Mouse (Mus musculus): ENCODE results near the gene Ap1g1. TPM values are rescaled to one million over a fixed set of nuclear protein-coding genes. Genes with fewer than 3 reads are reported as not detected.
A peak's percentile ranks its signal among the peaks of the same experiment; 100 is the strongest.

Gene Ap1g1
- total RNA-seq (2014; rRNA removed) = 96.4 and 101 TPM in 2 replicates
- polyA plus RNA-seq (2015; fragmentation: Nextera tagmentation; extraction: Ambion mirVana) = 28.1 and 35.8 TPM in 2 replicates

GRCm38 (mm10) chr8:109778280-109778977 is at the start of gene Ap1g1:
Ap1g1 (plus strand) TSS chr8:109778554.
- peaks cover 14% of the 10 kb centered on the region for H3K4me1 ChIP-seq (ENCODE audit: insufficient read depth)
- no peaks in the 10 kb centered on the region for H3K36me3 ChIP-seq (ENCODE audit: insufficient read depth)
- H3K27ac ChIP-seq (ENCODE audit: low read depth, low read length) = peak within 1 kb of the TSS; percentile 99
- H3K9ac ChIP-seq = peak within 1 kb of the TSS; percentile 97
- DNase-seq = peak; percentile 99
- H3K9me3 ChIP-seq (ENCODE audit: low read length) = no peaks in the 10 kb centered on the region
- TF ChIP-seq CTCF (IDR thresholded peaks at IDR 0.05; ENCODE audit: low read depth) = no peak
- peak within 1 kb of the TSS; percentile 96 for H3K4me3 ChIP-seq (ENCODE audit: low read depth, low read length)
- under 1% methylated on average over 60 of the region's 64 CpGs for WGBS
- peak; percentile 100 for ATAC-seq
- peak within 1 kb of the TSS; percentile 91 for H3K4me2 ChIP-seq (ENCODE audit: low read depth)
- peaks cover 2% of the 10 kb centered on the region; the same call in 1 of the 2 replicates for H3K27me3 ChIP-seq (ENCODE audit: insufficient read depth, low read length)

GRCm38 (mm10) chr8:109731012-109731411 is 47.3 kb upstream of the Ap1g1 start:
- no peaks in the 10 kb centered on the region for H3K27me3 ChIP-seq (ENCODE audit: insufficient read depth, low read length)
- DNase-seq (no peak), ATAC-seq (no peak)
- H3K27ac ChIP-seq (ENCODE audit: low read depth, low read length) = no peak overlapping the region
- H3K4me2 ChIP-seq (ENCODE audit: low read depth) = no peak overlapping the region
- H3K4me3 ChIP-seq (ENCODE audit: low read depth, low read length) = no peak overlapping the region
- peaks cover 64% of the 10 kb centered on the region for H3K36me3 ChIP-seq (ENCODE audit: insufficient read depth)
- no peak for TF ChIP-seq CTCF (IDR thresholded peaks at IDR 0.05; ENCODE audit: low read depth)
- H3K9ac ChIP-seq = no peak overlapping the region
- 84% methylated on average over 3 of the region's 3 CpGs for WGBS
- H3K4me1 ChIP-seq (ENCODE audit: insufficient read depth) = no peaks in the 10 kb centered on the region
- H3K9me3 ChIP-seq (ENCODE audit: low read length) = no peaks in the 10 kb centered on the region

DNA sequence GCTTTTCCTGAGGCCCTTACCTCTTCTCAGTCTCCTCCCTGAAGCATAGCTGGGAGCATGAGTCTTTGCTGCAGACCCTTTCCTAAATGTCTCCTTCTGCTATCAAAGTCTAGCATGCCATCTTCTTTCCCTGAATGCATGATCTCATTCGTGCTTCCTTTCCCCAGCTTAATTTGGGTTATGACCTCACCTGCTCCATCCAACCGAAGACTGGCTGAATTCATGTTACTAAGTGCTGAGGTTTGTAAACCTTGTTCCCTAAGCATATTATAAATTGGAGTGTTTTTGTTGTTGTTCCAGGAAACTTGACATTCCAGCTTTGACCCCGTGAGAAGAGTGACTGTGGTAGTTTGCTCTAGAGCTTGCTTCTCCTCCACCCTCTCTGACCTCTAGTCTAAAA is 44.3 kb upstream of the Ap1g1 start:
- H3K27ac ChIP-seq (ENCODE audit: low read depth, low read length) = no peak overlapping the region
- DNase-seq (no peak), ATAC-seq (no peak)
- H3K36me3 ChIP-seq (ENCODE audit: insufficient read depth) = peaks cover 48% of the 10 kb centered on the region
- H3K4me3 ChIP-seq (ENCODE audit: low read depth, low read length) = no peak overlapping the region
- WGBS = 94% methylated on average over 3 of the region's 3 CpGs
- no peak for TF ChIP-seq CTCF (IDR thresholded peaks at IDR 0.05; ENCODE audit: low read depth)
- H3K9me3 ChIP-seq (ENCODE audit: low read length) = no peaks in the 10 kb centered on the region
- no peak overlapping the region for H3K9ac ChIP-seq
- H3K27me3 ChIP-seq (ENCODE audit: insufficient read depth, low read length) = no peaks in the 10 kb centered on the region
- H3K4me2 ChIP-seq (ENCODE audit: low read depth) = no peak overlapping the region
- H3K4me1 ChIP-seq (ENCODE audit: insufficient read depth) = peaks cover 7% of the 10 kb centered on the region

DNA sequence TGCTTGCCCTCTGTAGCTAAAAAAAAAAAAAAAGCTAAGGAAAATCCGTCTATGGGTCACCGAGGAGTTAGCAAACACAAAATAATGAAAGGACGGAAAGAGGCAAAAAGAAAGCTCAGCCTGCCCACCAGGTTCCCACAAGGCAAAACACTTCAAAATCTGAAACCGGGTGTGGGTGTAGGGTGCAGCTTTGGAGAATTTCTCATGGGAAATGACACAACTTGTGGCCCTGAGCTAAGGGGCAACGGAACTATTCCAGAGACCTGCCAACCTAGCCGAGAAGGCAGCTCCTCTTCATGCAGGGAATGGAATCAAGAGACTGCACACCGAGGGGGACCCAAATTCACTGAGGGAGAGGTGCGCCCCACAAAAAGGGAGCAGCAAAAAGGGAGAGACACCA is 41.5 kb upstream of the Ap1g1 start:
- Histone ChIP-seq H3K4me2 (ENCODE audit: low read depth) (peak overlapping the region; percentile 83), H3K36me3 (ENCODE audit: insufficient read depth) (peaks cover 26% of the 10 kb centered on the region), H3K9ac (peak overlapping the region; percentile 95), H3K9me3 (ENCODE audit: low read length) (no peaks in the 10 kb centered on the region), H3K4me1 (ENCODE audit: insufficient read depth) (peaks cover 7% of the 10 kb centered on the region), H3K27me3 (ENCODE audit: insufficient read depth, low read length) (no peaks in the 10 kb centered on the region), H3K4me3 (ENCODE audit: low read depth, low read length) (peak overlapping the region; percentile 96), H3K27ac (ENCODE audit: low read depth, low read length) (0 out of 2 replicates have a peak overlapping the region, but pooled peaks have one; percentile 15)
- ATAC-seq = no peak
- 6% methylated on average over 8 of the region's 8 CpGs for WGBS
- no peak for DNase-seq
- no peak for TF ChIP-seq CTCF (IDR thresholded peaks at IDR 0.05; ENCODE audit: low read depth)

GRCm38 (mm10) chr8:109737237-109738048 is 40.9 kb upstream of the Ap1g1 start, which contains the start of gene Atxn1l:
Atxn1l (minus strand) TSS chr8:109737739.
- Histone ChIP-seq H3K4me1 (ENCODE audit: insufficient read depth) (peaks cover 7% of the 10 kb centered on the region), H3K9ac (peak within 1 kb of the TSS; percentile 95), H3K4me2 (ENCODE audit: low read depth) (peak within 1 kb of the TSS; percentile 83), H3K9me3 (ENCODE audit: low read length) (no peaks in the 10 kb centered on the region), H3K27ac (ENCODE audit: low read depth, low read length) (peak within 1 kb of the TSS; percentile 62), H3K27me3 (ENCODE audit: insufficient read depth, low read length) (no peaks in the 10 kb centered on the region), H3K4me3 (ENCODE audit: low read depth, low read length) (peak within 1 kb of the TSS; percentile 96), H3K36me3 (ENCODE audit: insufficient read depth) (peaks cover 20% of the 10 kb centered on the region)
- peak; percentile 72 for TF ChIP-seq CTCF (IDR thresholded peaks at IDR 0.05; ENCODE audit: low read depth)
- WGBS = under 1% methylated on average over 54 of the region's 59 CpGs
- ATAC-seq (peak; percentile 90), DNase-seq (peak; percentile 93)

DNA sequence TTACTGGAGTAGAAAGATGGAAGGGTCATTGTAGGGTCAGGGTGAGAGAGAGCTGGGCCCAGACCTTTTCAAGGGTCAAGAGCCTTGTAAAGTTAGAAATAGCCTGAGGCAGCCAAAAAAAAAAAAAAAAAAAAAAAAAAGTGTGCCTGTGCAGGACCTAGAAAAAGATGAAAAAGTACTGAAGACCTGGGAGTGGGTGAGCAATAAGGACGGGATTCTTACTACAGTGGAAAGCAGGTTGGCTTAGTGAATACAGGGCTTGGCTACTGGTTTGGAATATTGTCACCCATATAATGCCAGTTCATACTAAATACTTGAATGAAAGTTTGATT is 40.3 kb upstream of the Ap1g1 start:
- Histone ChIP-seq H3K36me3 (ENCODE audit: insufficient read depth) (peaks cover 14% of the 10 kb centered on the region), H3K9me3 (ENCODE audit: low read length) (no peaks in the 10 kb centered on the region), H3K27me3 (ENCODE audit: insufficient read depth, low read length) (no peaks in the 10 kb centered on the region), H3K9ac (no peak overlapping the region), H3K4me2 (ENCODE audit: low read depth) (peak overlapping the region; percentile 83), H3K27ac (ENCODE audit: low read depth, low read length) (no peak overlapping the region), H3K4me3 (ENCODE audit: low read depth, low read length) (peak overlapping the region; percentile 96), H3K4me1 (ENCODE audit: insufficient read depth) (peaks cover 7% of the 10 kb centered on the region)
- no peak for ATAC-seq
- no peak for DNase-seq
- no peak for TF ChIP-seq CTCF (IDR thresholded peaks at IDR 0.05; ENCODE audit: low read depth)
- WGBS = 88% methylated on average over 1 of the region's 1 CpGs

Data from forebrain, postnatal 0 days (tissue).